Comparison of ENCODE assay signal across 7 mouse cellular contexts in genomic region chr5:124922356-124923352, GRCm38 (mm10).
DNase-seq lines count a peak whose midpoint lies in the region; ATAC-seq and TF ChIP-seq lines count a peak whose summit lies in the region.

No protein-coding gene starts in this region.

- no peak overlapping the region for H3K9ac ChIP-seq in MEL (ENCODE audit: control insufficient read depth, low read depth, low read length, poor library complexity, severe bottlenecking)
- H3K9ac ChIP-seq in forebrain, embryonic 12.5 days = no peak overlapping the region
- no peak overlapping the region for H3K9ac ChIP-seq in stomach, embryonic 15.5 days

- WGBS in forebrain, embryonic 12.5 days = 37% methylated on average over 18 of the region's 18 CpGs
- 24% methylated on average over 18 of the region's 18 CpGs for WGBS in stomach, embryonic 15.5 days

- ATAC-seq in forebrain, embryonic 12.5 days (ENCODE audit: low FRiP score) = peak; percentile 58; the same call in 1 of the 2 replicates
- peak; percentile 92 for ATAC-seq in inflammation-experienced regulatory T-cells, adult 6 months
- no peak for ATAC-seq in stomach, embryonic 15.5 days (ENCODE audit: insufficient read depth, low FRiP score, low read depth)

- no peaks in the 10 kb centered on the region for H3K79me2 ChIP-seq in MEL (ENCODE audit: control insufficient read depth, insufficient read depth, low read length, poor library complexity)

- TF ChIP-seq POLR2A in MEL (IDR thresholded peaks at IDR 0.05; ENCODE audit: control insufficient read depth in 1 of 2, insufficient read depth in 1 of 2, low read depth in 1 of 2, low read length in 2 of 2, poor library complexity in 1 of 2) = no peak

- TF ChIP-seq CTCF in MEL (IDR thresholded peaks at IDR 0.05 in 2 of 3, conservative IDR thresholded peaks at IDR 0.05 in 1 of 3; ENCODE audit: control insufficient read depth in 1 of 3, insufficient read depth in 1 of 3, low read depth in 2 of 3, low read length in 3 of 3, poor library complexity in 1 of 3, severe bottlenecking in 1 of 3) = no peak

- H3K4me1 ChIP-seq in MEL (ENCODE audit: control insufficient read depth in 1 of 2, insufficient read depth in 2 of 2, low read length in 2 of 2) = peaks cover 8 to 15% of the 10 kb centered on the region in 2 experiments
- H3K4me1 ChIP-seq in forebrain, embryonic 12.5 days = peaks cover 26% of the 10 kb centered on the region
- peaks cover 11% of the 10 kb centered on the region for H3K4me1 ChIP-seq in stomach, embryonic 15.5 days

- peak; percentile 59 for DNase-seq in CD4-positive, CD25-positive, alpha-beta regulatory T cell, adult 2 months (ENCODE audit: low read depth, low spot score)
- peak; percentile 73 for DNase-seq in MEL (ENCODE audit: low read depth, low spot score)
- DNase-seq in lung, postnatal 36 days = peak; percentile 66
- DNase-seq in cerebellum, adult 11-12 months = no peak

- no peaks in the 10 kb centered on the region for H3K27me3 ChIP-seq in MEL (ENCODE audit: control insufficient read depth in 1 of 2, insufficient read depth in 2 of 2, low read length in 2 of 2)
- no peaks in the 10 kb centered on the region for H3K27me3 ChIP-seq in forebrain, embryonic 12.5 days
- H3K27me3 ChIP-seq in stomach, embryonic 15.5 days (replicated peaks) = no peaks in the 10 kb centered on the region

- no peaks in the 10 kb centered on the region for H3K9me3 ChIP-seq in MEL (replicated peaks; ENCODE audit: insufficient read depth, low read length)
- H3K9me3 ChIP-seq in forebrain, embryonic 12.5 days = no peaks in the 10 kb centered on the region
- H3K9me3 ChIP-seq in stomach, embryonic 15.5 days = no peaks in the 10 kb centered on the region

- no peak for TF ChIP-seq RAD21 in MEL (IDR thresholded peaks at IDR 0.05; ENCODE audit: low read depth, low read length)

- peaks cover 0 to 8% of the 10 kb centered on the region in 2 experiments; a peak in 2 of 4 replicates for H3K36me3 ChIP-seq in MEL (ENCODE audit: control insufficient read depth in 1 of 2, insufficient read depth in 2 of 2, low read length in 2 of 2)
- no peaks in the 10 kb centered on the region for H3K36me3 ChIP-seq in forebrain, embryonic 12.5 days (replicated peaks)
- H3K36me3 ChIP-seq in stomach, embryonic 15.5 days = no peaks in the 10 kb centered on the region

- peak overlapping the region; percentile 51 for H3K27ac ChIP-seq in MEL (ENCODE audit: control insufficient read depth, low read depth, low read length)
- H3K27ac ChIP-seq in forebrain, embryonic 12.5 days = peak overlapping the region; percentile 80
- H3K27ac ChIP-seq in stomach, embryonic 15.5 days = peak overlapping the region; percentile 36; the same call in 1 of the 2 replicates

- H3K4me3 ChIP-seq in MEL (ENCODE audit: control insufficient read depth in 1 of 2, insufficient read depth in 1 of 2, low read depth in 2 of 2, low read length in 2 of 2) = peak overlapping the region; percentile 8 to 32; a peak in 2 of 4 replicates
- no peak overlapping the region for H3K4me3 ChIP-seq in forebrain, embryonic 12.5 days (replicated peaks)
- no peak overlapping the region for H3K4me3 ChIP-seq in stomach, embryonic 15.5 days (replicated peaks)

- no peak overlapping the region for H3K4me2 ChIP-seq in forebrain, embryonic 12.5 days
- H3K4me2 ChIP-seq in stomach, embryonic 15.5 days = peak overlapping the region; percentile 27; the same call in 1 of the 2 replicates

- peak; percentile 57 to 72 for TF ChIP-seq EP300 in MEL (IDR thresholded peaks at IDR 0.05; ENCODE audit: low read depth in 1 of 2, low read length in 2 of 2)

TF ChIP-seq in MEL, 35 proteins besides CTCF, POLR2A, EP300 and RAD21:
- TF ChIP-seq SIN3A (IDR thresholded peaks at IDR 0.05; ENCODE audit: low read length) = peak; percentile 58
- no peak for TF ChIP-seq KAT2A (conservative IDR thresholded peaks at IDR 0.05; ENCODE audit: low read depth, low read length)
- TF ChIP-seq E2F4 (IDR thresholded peaks at IDR 0.05; ENCODE audit: borderline replicate concordance, low read depth, low read length) = no peak
- TF ChIP-seq HCFC1 (IDR thresholded peaks at IDR 0.05; ENCODE audit: low read depth, low read length) = no peak
- TF ChIP-seq GABPA (IDR thresholded peaks at IDR 0.05; ENCODE audit: low read depth, low read length) = no peak
- TF ChIP-seq ZMIZ1 (IDR thresholded peaks at IDR 0.05; ENCODE audit: low read depth, low read length) = no peak
- no peak for TF ChIP-seq MAFK (IDR thresholded peaks at IDR 0.05; ENCODE audit: borderline replicate concordance, low read depth, low read length)
- TF ChIP-seq MXI1 (IDR thresholded peaks at IDR 0.05; ENCODE audit: low read depth, low read length) = 0 out of 2 replicates have a peak, but pooled peaks have one; percentile 23
- TF ChIP-seq ZC3H11A (IDR thresholded peaks at IDR 0.05; ENCODE audit: low read depth, low read length) = no peak
- peak; percentile 68; the same call in 1 of the 2 replicates for TF ChIP-seq MYB (IDR thresholded peaks at IDR 0.05; ENCODE audit: low read depth, low read length)
- no peak for TF ChIP-seq POLR2AphosphoS2 (IDR thresholded peaks at IDR 0.05; ENCODE audit: low read length)
- TF ChIP-seq MYC (IDR thresholded peaks at IDR 0.05; ENCODE audit: low read depth, low read length) = no peak
- no peak for TF ChIP-seq BHLHE40 (IDR thresholded peaks at IDR 0.05; ENCODE audit: borderline replicate concordance, low read depth, low read length)
- TF ChIP-seq USF2 (IDR thresholded peaks at IDR 0.05; ENCODE audit: borderline replicate concordance in 1 of 2, insufficient read depth in 1 of 2, low read depth in 1 of 2, low read length in 2 of 2) = no peak
- no peak for TF ChIP-seq MAZ (IDR thresholded peaks at IDR 0.05; ENCODE audit: low read depth, low read length)
- 0 out of 2 replicates have a peak, but pooled peaks have one; percentile 22 for TF ChIP-seq ETS1 (IDR thresholded peaks at IDR 0.05; ENCODE audit: low read depth, low read length)
- TF ChIP-seq MAX (IDR thresholded peaks at IDR 0.05; ENCODE audit: low read length) = peak; percentile 55; the same call in 1 of the 2 replicates
- TF ChIP-seq CHD2 (IDR thresholded peaks at IDR 0.05; ENCODE audit: low read length) = no peak
- TF ChIP-seq NRF1 (IDR thresholded peaks at IDR 0.05; ENCODE audit: insufficient read depth, low read depth, low read length, poor library complexity, severe bottlenecking) = no peak
- TF ChIP-seq GATA1 (IDR thresholded peaks at IDR 0.05; ENCODE audit: low read depth, low read length) = no peak
- TF ChIP-seq RCOR1 (IDR thresholded peaks at IDR 0.05; ENCODE audit: low read depth, low read length) = no peak

Comparison
In these comparisons a context has a peak if more than half of its experiments do, and no peak if none do; other contexts are left out.
1. H3K4me3 ChIP-seq: peak in MEL (2 of 2); none in forebrain, embryonic 12.5 days (single experiment) and stomach, embryonic 15.5 days (single experiment).
2. Peak in every context shown above with its lines, with median percentiles within 50 percentile points of each other: H3K27ac ChIP-seq.